Mouse (Mus musculus) adrenal gland, adult 10 weeks (tissue): ENCODE data around the gene Ccdc58. TPM values are rescaled to one million over a fixed set of nuclear protein-coding genes. Genes with fewer than 3 reads are reported as not detected.

Experiments
- polyA plus RNA-seq: library from polyadenylated mRNA; stranded (reverse); fragments of 350-450 nt; fragmentation: Illumina TruSeq; extraction: RNeasy Lipid Tissue Mini Kit (QIAGEN cat#74804); gene quantifications from one replicate; pipeline ENCODE4 v1.2.3, GENCODE M21; 2014; ENCODE audit warnings: low read depth, low replicate concordance

Gene Ccdc58
- polyA plus RNA-seq = 152 TPM

DNA sequence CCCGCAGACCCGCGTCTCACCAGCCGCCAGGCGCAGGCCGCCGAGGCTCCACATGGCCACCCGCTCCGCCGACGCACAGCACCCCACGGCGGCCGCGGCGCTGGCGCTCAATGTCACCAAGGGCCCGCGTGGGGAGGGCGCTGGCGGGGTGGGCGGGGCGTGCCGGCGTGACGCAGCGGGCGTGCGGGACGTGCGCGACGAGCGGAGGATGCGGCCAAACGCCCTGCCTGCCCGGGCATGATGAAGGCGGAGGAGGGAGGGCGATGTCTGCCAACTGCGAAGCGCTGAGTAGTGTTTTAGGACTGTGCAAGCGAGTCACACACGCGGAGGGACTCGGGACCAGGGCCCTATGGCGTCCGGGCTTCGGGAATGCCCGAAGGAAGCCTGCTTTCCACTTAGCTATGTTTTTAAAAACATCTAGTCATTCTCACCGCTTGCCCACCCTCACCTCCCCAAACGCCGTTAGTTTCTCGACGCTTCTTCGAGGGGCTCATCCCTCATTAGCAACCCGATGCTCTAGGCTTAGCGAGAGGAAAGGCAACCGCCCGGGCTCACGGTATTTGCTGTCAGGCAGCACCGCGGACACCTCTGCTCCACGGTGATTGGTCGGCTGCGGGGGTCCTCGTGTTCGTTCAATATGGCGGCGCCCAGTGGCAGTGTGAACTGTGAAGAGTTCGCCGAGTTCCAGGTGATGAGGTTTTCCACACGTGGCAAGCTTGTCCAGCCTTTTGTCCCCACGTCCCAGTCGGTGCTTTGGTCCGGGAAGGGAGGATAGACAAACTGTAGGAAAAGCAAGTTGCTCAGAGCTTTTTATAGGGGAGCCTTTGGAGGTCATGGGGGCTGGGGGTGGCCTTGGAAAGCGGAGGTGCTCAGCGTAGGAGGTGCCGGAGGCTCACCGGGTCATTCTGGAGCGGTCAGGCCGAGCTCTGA is at the start of gene Ccdc58, which contains the start of gene Fam162a:
TSS of gene Ccdc58 (plus strand) at position 236 of the 930 bp plus-strand sequence.
TSS of gene Fam162a (minus strand) at position 145 of the 930 bp plus-strand sequence.

GRCm38 (mm10) chr16:36040640-36041624 is 30.6 kb upstream of the Ccdc58 start, which contains the start of gene Wdr5b:
TSS of gene Wdr5b (plus strand) at chr16:36041190.

DNA sequence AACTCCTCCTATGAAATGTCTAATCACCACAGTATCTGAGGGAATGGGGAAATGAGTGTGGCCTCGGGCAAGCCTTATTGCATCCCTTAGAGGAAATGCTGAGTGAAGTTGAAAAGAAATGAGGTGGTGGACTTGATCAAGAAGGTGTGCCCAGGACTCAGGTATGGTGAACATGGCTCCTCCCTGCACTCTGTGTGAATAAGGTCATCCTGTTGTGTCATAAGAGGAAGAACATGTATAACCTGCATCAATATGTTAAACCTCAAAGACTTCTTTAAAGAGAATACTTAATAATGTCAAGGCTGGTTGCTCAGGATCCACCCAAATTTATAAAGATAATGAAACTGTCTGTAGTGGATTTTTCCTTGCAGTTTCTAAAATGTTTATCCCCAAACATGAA is 59.7 kb downstream of the Ccdc58 start, which contains the start of gene Csta1:
TSS of gene Csta1 (minus strand) at position 101 of the 400 bp plus-strand sequence.

Other genes starting within 250 kb of the Ccdc58 start
- 28.1 TPM for gene Parp14, start 200.1 kb upstream of the Ccdc58 start, polyA plus RNA-seq
- 32.8 TPM for gene Parp9, start 133.2 kb upstream of the Ccdc58 start, polyA plus RNA-seq
- 21.8 TPM for gene Dtx3l, start 132.5 kb upstream of the Ccdc58 start, polyA plus RNA-seq
- 146 TPM for gene Kpna1, start 92.9 kb upstream of the Ccdc58 start, polyA plus RNA-seq
- gene Wdr5b, start 30.5 kb upstream of the Ccdc58 start, polyA plus RNA-seq = 8.2 TPM
- gene Fam162a, start 91 bp upstream of the Ccdc58 start, polyA plus RNA-seq = 96.7 TPM
- gene Csta1, start 59.6 kb downstream of the Ccdc58 start, polyA plus RNA-seq = not detected
- not detected for gene Stfa2l1, start 85.1 kb downstream of the Ccdc58 start, polyA plus RNA-seq
- gene Gm5483, start 112.5 kb downstream of the Ccdc58 start, polyA plus RNA-seq = not detected
- gene Gm5416, start 138.7 kb downstream of the Ccdc58 start, polyA plus RNA-seq = not detected
- not detected for gene 2010005H15Rik, start 149.8 kb downstream of the Ccdc58 start, polyA plus RNA-seq
- not detected for gene Stfa1, start 205.3 kb downstream of the Ccdc58 start, polyA plus RNA-seq